29 mouse cellular contexts compared by ENCODE assay signal in genomic region chr5:111778093-111778492, GRCm38 (mm10). TPM values are rescaled to one million over a fixed set of nuclear protein-coding genes. Genes with fewer than 3 reads are reported as not detected.
DNase-seq lines count a peak whose midpoint lies in the region; ATAC-seq and TF ChIP-seq lines count a peak whose summit lies in the region.
"Had no signal": no experiment of that assay in that cellular context is flagged by ENCODE, and none has a peak within 500 bp of the region (broad histone marks: within the 10 kb centered on the region; RNA-seq: fewer than 3 reads in every experiment).

No protein-coding gene starts in this region.

- no peak overlapping the region for H3K4me3 ChIP-seq in forebrain, embryonic 14.5 days (ENCODE audit: low read depth, low read length)
- no peak overlapping the region for H3K4me3 ChIP-seq in forebrain, embryonic 13.5 days
- no peak overlapping the region for H3K4me3 ChIP-seq in hindbrain, postnatal 0 days (ENCODE audit: low read length)
- H3K4me3 ChIP-seq in hindbrain, embryonic 13.5 days = no peak overlapping the region
- no peak overlapping the region for H3K4me3 ChIP-seq in midbrain, embryonic 13.5 days (replicated peaks)
- H3K4me3 ChIP-seq in midbrain, embryonic 15.5 days = no peak overlapping the region
- H3K4me3 ChIP-seq: embryonic facial prominence, embryonic 12.5 days; heart, embryonic 10.5 days; hindbrain, embryonic 15.5 days had no signal

- no peaks in the 10 kb centered on the region for H3K27me3 ChIP-seq in forebrain, embryonic 14.5 days (replicated peaks; ENCODE audit: control insufficient read depth, insufficient read depth, low read length)
- H3K27me3 ChIP-seq in forebrain, embryonic 13.5 days = no peaks in the 10 kb centered on the region
- H3K27me3 ChIP-seq in hindbrain, postnatal 0 days (ENCODE audit: insufficient read depth, low read length) = no peaks in the 10 kb centered on the region
- no peaks in the 10 kb centered on the region for H3K27me3 ChIP-seq in hindbrain, embryonic 13.5 days
- no peaks in the 10 kb centered on the region for H3K27me3 ChIP-seq in midbrain, embryonic 13.5 days
- H3K27me3 ChIP-seq in midbrain, embryonic 15.5 days (replicated peaks) = no peaks in the 10 kb centered on the region
- H3K27me3 ChIP-seq: embryonic facial prominence, embryonic 12.5 days; hindbrain, embryonic 15.5 days had no signal

- DNase-seq in forebrain, embryonic 14.5 days (ENCODE audit: low spot score) = peak; percentile 40
- DNase-seq in hindbrain, postnatal 0 days (ENCODE audit: low spot score) = peak; percentile 49
- DNase-seq in retina, embryonic 14.5 days (ENCODE audit: low spot score) = peak; percentile 40
- DNase-seq in layer of hippocampus, postnatal 36 days = no peak
- DNase-seq: adrenal gland, adult 8-10 months; adrenal gland, postnatal 36 days; B cell, adult 2 months; cerebellum, adult 11 months; cerebellum, adult 8-10 months; cerebellum, postnatal 14 days; embryo, embryonic 11 days; forebrain, postnatal 0 days; gastrocnemius, postnatal 14 days; heart, postnatal 14 days had no signal

- no peak for TF ChIP-seq CTCF in hindbrain, postnatal 0 days (IDR thresholded peaks at IDR 0.05; ENCODE audit: low read depth)

- H3K4me1 ChIP-seq in forebrain, embryonic 14.5 days (ENCODE audit: control insufficient read depth, insufficient read depth, low read length) = peaks cover 6% of the 10 kb centered on the region
- peaks cover 19% of the 10 kb centered on the region for H3K4me1 ChIP-seq in forebrain, embryonic 13.5 days
- no peaks in the 10 kb centered on the region for H3K4me1 ChIP-seq in hindbrain, postnatal 0 days (ENCODE audit: insufficient read depth, low read length)
- peaks cover 16% of the 10 kb centered on the region for H3K4me1 ChIP-seq in hindbrain, embryonic 13.5 days (replicated peaks)
- peaks cover 19% of the 10 kb centered on the region for H3K4me1 ChIP-seq in midbrain, embryonic 13.5 days (replicated peaks)
- peaks cover 14% of the 10 kb centered on the region for H3K4me1 ChIP-seq in midbrain, embryonic 15.5 days

- no peak overlapping the region for H3K27ac ChIP-seq in forebrain, embryonic 14.5 days (ENCODE audit: low read depth, low read length)
- H3K27ac ChIP-seq in forebrain, embryonic 13.5 days = no peak overlapping the region
- H3K27ac ChIP-seq in hindbrain, postnatal 0 days = no peak overlapping the region
- no peak overlapping the region for H3K27ac ChIP-seq in hindbrain, embryonic 13.5 days
- H3K27ac ChIP-seq in midbrain, embryonic 13.5 days = peak overlapping the region; percentile 35; the same call in 1 of the 2 replicates
- H3K27ac ChIP-seq in midbrain, embryonic 15.5 days = no peak overlapping the region
- H3K27ac ChIP-seq: embryonic facial prominence, embryonic 12.5 days; heart, embryonic 10.5 days; hindbrain, embryonic 15.5 days had no signal

- no peak overlapping the region for H3K9ac ChIP-seq in forebrain, embryonic 14.5 days (ENCODE audit: low read length)
- H3K9ac ChIP-seq in forebrain, embryonic 13.5 days = no peak overlapping the region
- H3K9ac ChIP-seq in hindbrain, postnatal 0 days (replicated peaks; ENCODE audit: low read length) = no peak overlapping the region
- H3K9ac ChIP-seq in hindbrain, embryonic 13.5 days = no peak overlapping the region
- no peak overlapping the region for H3K9ac ChIP-seq in midbrain, embryonic 13.5 days (replicated peaks)
- no peak overlapping the region for H3K9ac ChIP-seq in midbrain, embryonic 15.5 days
- H3K9ac ChIP-seq: embryonic facial prominence, embryonic 12.5 days; forebrain, postnatal 0 days; hindbrain, embryonic 15.5 days had no signal

- ATAC-seq in forebrain, embryonic 14.5 days = no peak
- no peak for ATAC-seq in forebrain, embryonic 13.5 days
- ATAC-seq in hindbrain, postnatal 0 days = no peak
- no peak for ATAC-seq in hindbrain, embryonic 13.5 days (ENCODE audit: low FRiP score)
- ATAC-seq in midbrain, embryonic 13.5 days = no peak
- ATAC-seq in midbrain, embryonic 15.5 days (replicated peaks) = no peak
- ATAC-seq: CD4-positive, CD25-positive, alpha-beta regulatory T cell, adult 4 months; forebrain, postnatal 0 days had no signal

- no peak overlapping the region for H3K4me2 ChIP-seq in forebrain, embryonic 14.5 days (ENCODE audit: low read length)
- H3K4me2 ChIP-seq in forebrain, embryonic 13.5 days = no peak overlapping the region
- H3K4me2 ChIP-seq in hindbrain, postnatal 0 days (ENCODE audit: low read depth, low read length) = no peak overlapping the region
- no peak overlapping the region for H3K4me2 ChIP-seq in hindbrain, embryonic 13.5 days
- no peak overlapping the region for H3K4me2 ChIP-seq in midbrain, embryonic 13.5 days (replicated peaks)
- no peak overlapping the region for H3K4me2 ChIP-seq in midbrain, embryonic 15.5 days
- H3K4me2 ChIP-seq: embryonic facial prominence, embryonic 12.5 days; hindbrain, embryonic 15.5 days had no signal

- H3K36me3 ChIP-seq in forebrain, embryonic 14.5 days (ENCODE audit: control insufficient read depth, insufficient read depth, low read length) = no peaks in the 10 kb centered on the region
- no peaks in the 10 kb centered on the region for H3K36me3 ChIP-seq in forebrain, embryonic 13.5 days (ENCODE audit: poor library complexity, severe bottlenecking)
- no peaks in the 10 kb centered on the region for H3K36me3 ChIP-seq in hindbrain, postnatal 0 days (ENCODE audit: insufficient read depth, low read length)
- no peaks in the 10 kb centered on the region for H3K36me3 ChIP-seq in hindbrain, embryonic 13.5 days
- H3K36me3 ChIP-seq in midbrain, embryonic 13.5 days = no peaks in the 10 kb centered on the region
- no peaks in the 10 kb centered on the region for H3K36me3 ChIP-seq in midbrain, embryonic 15.5 days (replicated peaks)
- H3K36me3 ChIP-seq: embryonic facial prominence, embryonic 12.5 days; G1E; heart, embryonic 10.5 days; hindbrain, embryonic 15.5 days had no signal

- WGBS in forebrain, embryonic 14.5 days = 71% methylated on average over 5 of the region's 5 CpGs
- 71% methylated on average over 5 of the region's 5 CpGs for WGBS in forebrain, embryonic 13.5 days
- whole genome bisulfite sequencing in hindbrain, postnatal 0 days = 73% methylated on average over 5 of the region's 5 CpGs
- WGBS in hindbrain, embryonic 13.5 days = 76% methylated on average over 5 of the region's 5 CpGs
- WGBS in midbrain, embryonic 13.5 days = 72% methylated on average over 5 of the region's 5 CpGs
- 67% methylated on average over 5 of the region's 5 CpGs for WGBS in midbrain, embryonic 15.5 days

- no peaks in the 10 kb centered on the region for H3K9me3 ChIP-seq in forebrain, embryonic 14.5 days (replicated peaks; ENCODE audit: control insufficient read depth, low read length)
- H3K9me3 ChIP-seq in forebrain, embryonic 13.5 days (replicated peaks) = no peaks in the 10 kb centered on the region
- H3K9me3 ChIP-seq in hindbrain, postnatal 0 days (ENCODE audit: low read length) = no peaks in the 10 kb centered on the region
- H3K9me3 ChIP-seq in hindbrain, embryonic 13.5 days = no peaks in the 10 kb centered on the region
- H3K9me3 ChIP-seq in midbrain, embryonic 13.5 days = no peaks in the 10 kb centered on the region
- H3K9me3 ChIP-seq in midbrain, embryonic 15.5 days = no peaks in the 10 kb centered on the region
- H3K9me3 ChIP-seq: embryonic facial prominence, embryonic 12.5 days; heart, embryonic 10.5 days; hindbrain, embryonic 15.5 days had no signal

RNA-seq across cellular contexts. Expression of gene Gm26897, which starts 44.4 kb away (rescaled TPM):
- not detected in 2 replicates for polyA plus RNA-seq in forebrain, embryonic 14.5 days (2014; fragmentation: Nextera tagmentation; extraction: Ambion mirVana)
- polyA plus RNA-seq in forebrain, embryonic 13.5 days (2015; fragmentation: Nextera tagmentation; extraction: Ambion mirVana) = not detected in 2 replicates
- total RNA-seq in hindbrain, postnatal 0 days (2014; rRNA removed) = not detected in 2 replicates
- polyA plus RNA-seq in hindbrain, postnatal 0 days (2015; fragmentation: Nextera tagmentation; extraction: Ambion mirVana) = not detected in 2 replicates
- not detected in 2 replicates for polyA plus RNA-seq in hindbrain, embryonic 13.5 days (2015; fragmentation: Nextera tagmentation; extraction: Ambion mirVana)
- polyA plus RNA-seq in midbrain, embryonic 13.5 days (2015; fragmentation: Nextera tagmentation; extraction: Ambion mirVana) = not detected in 2 replicates
- polyA plus RNA-seq in midbrain, embryonic 15.5 days (2015; fragmentation: Nextera tagmentation; extraction: Ambion mirVana) = not detected in 2 replicates
- not detected for total RNA-seq in layer of hippocampus, postnatal 36 days (2021)
- total RNA-seq: adrenal gland, adult 8-10 months; adrenal gland, postnatal 36 days; common myeloid progenitor, adult 5-6 weeks; forebrain, postnatal 0 days; G1E; gastrocnemius, adult 18-20 months; gastrocnemius, postnatal 14 days; heart, postnatal 14 days; hematopoietic stem cell, adult 5-6 weeks had no signal
- polyA plus RNA-seq: CD4-positive, CD25-positive, alpha-beta regulatory T cell, adult 4 months; embryonic facial prominence, embryonic 12.5 days; forebrain, embryonic 11.5 days; forebrain, postnatal 0 days; G1E; gonadal fat pad, adult 2 months; heart, embryonic 10.5 days; heart, embryonic 14.5 days; hindbrain, embryonic 15.5 days had no signal

Comparison
In these comparisons a context has a peak if more than half of its experiments do, and no peak if none do; other contexts are left out.
1. DNase-seq: peak in forebrain, embryonic 14.5 days (single experiment), hindbrain, postnatal 0 days (single experiment) and retina, embryonic 14.5 days (single experiment); none in layer of hippocampus, postnatal 36 days (0 of 2).